Mouse (Mus musculus) hindbrain, embryonic 14.5 days (tissue): ENCODE measurements around the gene Olfr137. TPM values are rescaled to one million over a fixed set of nuclear protein-coding genes. Genes with fewer than 3 reads are reported as not detected.

Experiments
- ATAC-seq: fragments of 200-750 bp; cut with Nextera tagmentation; 2 replicates; pipeline ENCODE4 v1.8.0; 2017; ENCODE audit warnings: moderate number of reproducible peaks, mild to moderate bottlenecking, moderate TSS enrichment, moderate library complexity; ENCODE audit not compliant: low FRiP score
- DNase-seq: peaks from one replicate; pipeline ENCODE4 v3.0.0-alpha.2; 2015; ENCODE audit warnings: low spot score
- H3K27ac ChIP-seq: fragments of 300-500 bp; sonication (generic); 2 replicates; pipeline ENCODE4 v1.5.1; 2014; ENCODE audit warnings: mild to moderate bottlenecking, moderate library complexity
- H3K27me3 ChIP-seq: fragments of 300-500 bp; sonication (generic); 2 replicates; pipeline ENCODE4 v1.6.1; 2014; ENCODE audit warnings: mild to moderate bottlenecking, low read length, mixed read lengths; ENCODE audit not compliant: control insufficient read depth, insufficient read depth
- H3K36me3 ChIP-seq: fragments of 300-500 bp; sonication (generic); replicated peaks from 2 replicates; pipeline ENCODE4 v1.6.1; 2014; ENCODE audit not compliant: control insufficient read depth, insufficient read depth
- H3K4me1 ChIP-seq: fragments of 300-500 bp; sonication (generic); replicated peaks from 2 replicates; pipeline ENCODE4 v1.6.1; 2014; ENCODE audit warnings: antibody characterized with exemption, low read length, mixed read lengths; ENCODE audit not compliant: control insufficient read depth, insufficient read depth
- H3K4me2 ChIP-seq: fragments of 300-500 bp; sonication (generic); replicated peaks from 2 replicates; pipeline ENCODE4 v1.6.1; 2014; ENCODE audit warnings: mild to moderate bottlenecking, moderate library complexity
- H3K4me3 ChIP-seq: fragments of 300-500 bp; sonication (generic); replicated peaks from 2 replicates; pipeline ENCODE4 v1.5.1; 2014; ENCODE audit warnings: mild to moderate bottlenecking, low read length
- H3K9ac ChIP-seq: fragments of 300-500 bp; sonication (generic); 2 replicates; pipeline ENCODE4 v1.6.1; 2014
- H3K9me3 ChIP-seq: fragments of 300-500 bp; sonication (generic); 2 replicates; pipeline ENCODE4 v1.6.1; 2016; ENCODE audit warnings: low read length; ENCODE audit not compliant: control insufficient read depth
- WGBS: fragments of 180-500 bp; shearing (Covaris S2); extraction: QIAGEN DNeasy Blood & Tissue Kit; methylation state at CpG from one replicate; pipeline ENCODE4 v1.1.7; 2014; 5-methylcytosine and 5-hydroxymethylcytosine counted together
- polyA plus RNA-seq: library from polyadenylated mRNA; unstranded; fragments of >200 nt; fragmentation: Nextera tagmentation; extraction: Ambion mirVana; gene quantifications from 2 replicates; pipeline ENCODE4 v1.2.1, GENCODE M21; 2014

Gene Olfr137
- polyA plus RNA-seq: not detected in 2 replicates

- 0 out of 2 replicates have a peak, but pooled peaks cover 9% of the 10 kb centered on the region for H3K9me3 ChIP-seq
- ATAC-seq: no peak
- no peak within 1 kb of the TSS for H3K4me3 ChIP-seq
- no peak within 1 kb of the TSS for H3K9ac ChIP-seq
- H3K36me3 ChIP-seq: no peaks in the 10 kb centered on the region
- DNase-seq: no peak
- H3K27me3 ChIP-seq: no peaks in the 10 kb centered on the region
- H3K4me1 ChIP-seq: no peaks in the 10 kb centered on the region
- no peak within 1 kb of the TSS for H3K4me2 ChIP-seq
- no peak within 1 kb of the TSS for H3K27ac ChIP-seq
Measured at GRCm38 (mm10) chr17:38307470-38307869, at the start of gene Olfr137. Olfr137 (minus strand) TSS chr17:38307570.

- H3K9me3 ChIP-seq: 0 out of 2 replicates have a peak, but pooled peaks cover 6% of the 10 kb centered on the region
- no peak for ATAC-seq
- H3K27ac ChIP-seq: no peak within 1 kb of the TSS
- H3K4me2 ChIP-seq: no peak within 1 kb of the TSS
- H3K4me1 ChIP-seq: no peaks in the 10 kb centered on the region
- H3K36me3 ChIP-seq: no peaks in the 10 kb centered on the region
- no peak within 1 kb of the TSS for H3K4me3 ChIP-seq
- H3K27me3 ChIP-seq: no peaks in the 10 kb centered on the region
- DNase-seq: no peak
- H3K9ac ChIP-seq: no peak within 1 kb of the TSS
Measured at GRCm38 (mm10) chr17:38329531-38329930, 22.2 kb upstream of the Olfr137 start, which contains the start of gene Olfr136. Olfr136 (plus strand) TSS chr17:38329831.

GRCm38 (mm10) chr17:38260735-38261134 lies 46.6 kb downstream of the Olfr137 start, which contains the start of gene Olfr138:
Olfr138 (plus strand) TSS chr17:38261035.
- ATAC-seq (no peak), DNase-seq (no peak)
- no peak within 1 kb of the TSS for H3K4me2 ChIP-seq
- no peak within 1 kb of the TSS for H3K4me3 ChIP-seq
- H3K27ac ChIP-seq: no peak within 1 kb of the TSS
- H3K36me3 ChIP-seq: no peaks in the 10 kb centered on the region
- H3K9me3 ChIP-seq: peaks cover 17% of the 10 kb centered on the region
- H3K9ac ChIP-seq: no peak within 1 kb of the TSS
- no peaks in the 10 kb centered on the region for H3K27me3 ChIP-seq
- WGBS: 68% methylated on average over 1 of the region's 1 CpGs
- H3K4me1 ChIP-seq: no peaks in the 10 kb centered on the region

Other genes with a start within 250 kb of the Olfr137 start
- not detected in 2 replicates for gene Olfr129, start 247.5 kb downstream of the Olfr137 start, polyA plus RNA-seq
- not detected in 2 replicates for gene Olfr130, start 243.6 kb downstream of the Olfr137 start, polyA plus RNA-seq
- not detected in 2 replicates for gene Olfr131, start 218.9 kb downstream of the Olfr137 start, polyA plus RNA-seq
- gene Olfr132, start 173.0 kb downstream of the Olfr137 start, polyA plus RNA-seq: not detected in 2 replicates
- not detected in 2 replicates for gene Olfr133, start 162.3 kb downstream of the Olfr137 start, polyA plus RNA-seq
- not detected in 2 replicates for gene Olfr134, start 136.2 kb downstream of the Olfr137 start, polyA plus RNA-seq
- not detected in 2 replicates for gene Olfr135, start 103.2 kb downstream of the Olfr137 start, polyA plus RNA-seq
- gene Olfr138, start 46.5 kb downstream of the Olfr137 start, polyA plus RNA-seq: not detected in 2 replicates
- not detected in 2 replicates for gene Olfr136, start 22.3 kb upstream of the Olfr137 start, polyA plus RNA-seq
- gene Esp36, start 112.6 kb upstream of the Olfr137 start, polyA plus RNA-seq: not detected in 2 replicates
- not detected in 2 replicates for gene Esp34, start 246.6 kb upstream of the Olfr137 start, polyA plus RNA-seq